Mouse (Mus musculus) cerebellum, adult 2 months (tissue): ENCODE data around the gene Saxo1. TPM values are rescaled to one million over a fixed set of nuclear protein-coding genes. Genes with fewer than 3 reads are reported as not detected.

ENCODE experiments used
- DNase-seq, 2 experiments: peaks; one replicate each; pipeline ENCODE4 v3.0.0; 2021
- H3K27ac ChIP-seq: fragments of 200-500 bp; 2 replicates; pipeline ENCODE4 v1.5.1; 2012; ENCODE audit warnings: low read length, control low read depth, inconsistent platforms; ENCODE audit not compliant: insufficient read depth
- H3K27me3 ChIP-seq: fragments of 200-500 bp; 2 replicates; pipeline ENCODE4 v1.6.1; 2012; ENCODE audit warnings: inconsistent platforms, mild to moderate bottlenecking, low read length, moderate library complexity; ENCODE audit not compliant: control insufficient read depth, insufficient read depth
- H3K4me1 ChIP-seq: fragments of 200-500 bp; 2 replicates; pipeline ENCODE4 v1.6.1; 2011; ENCODE audit warnings: low read length; ENCODE audit not compliant: control insufficient read depth, insufficient read depth
- H3K4me3 ChIP-seq: fragments of 200-500 bp; replicated peaks from 2 replicates; pipeline ENCODE3; 2011; ENCODE audit warnings: mild to moderate bottlenecking, low read depth, low read length, control low read depth; ENCODE audit not compliant: insufficient read depth
- CTCF ChIP-seq: fragments of 200-500 bp; IDR thresholded peaks from 2 replicates; pipeline ENCODE4 v1.5.1; 2011; ENCODE audit warnings: low read depth, mild to moderate bottlenecking, control low read depth, low read length, moderate library complexity, borderline replicate concordance; ENCODE audit not compliant: insufficient read depth
- POLR2A ChIP-seq: fragments of 200-500 bp; IDR thresholded peaks from 2 replicates; pipeline ENCODE4 v1.6.1; 2011; ENCODE audit warnings: low read length, control low read depth, borderline replicate concordance; ENCODE audit not compliant: insufficient read depth
- WGBS: fragments of 180-500 bp; shearing (Covaris S2); methylation state at CpG from one replicate; pipeline ENCODE4 v1.1.7; 2018; 5-methylcytosine and 5-hydroxymethylcytosine counted together
- polyA plus RNA-seq: library from polyadenylated mRNA; depleted of rRNA; stranded (reverse); fragments of >200 nt; gene quantifications from 2 replicates; pipeline ENCODE4 v1.2.3, GENCODE M21; 2012

The Saxo1 gene
- polyA plus RNA-seq, 1 experiment = not detected

GRCm38 (mm10) chr4:86486491-86486890 lies 71.6 kb downstream of the Saxo1 start:
- DNase-seq = no peak
- WGBS = 90% methylated on average over 4 of the region's 4 CpGs
- TF ChIP-seq CTCF = no peak
- no peak for TF ChIP-seq POLR2A
- no peaks in the 10 kb centered on the region for H3K27me3 ChIP-seq
- no peaks in the 10 kb centered on the region for H3K4me1 ChIP-seq
- H3K27ac ChIP-seq = no peak overlapping the region
- H3K4me3 ChIP-seq = no peak overlapping the region

- no peak overlapping the region for H3K27ac ChIP-seq
- no peak for DNase-seq
- TF ChIP-seq CTCF (no peak), POLR2A (no peak)
- H3K4me1 ChIP-seq = no peaks in the 10 kb centered on the region
- no peaks in the 10 kb centered on the region for H3K27me3 ChIP-seq
- 81% methylated on average over 6 of the region's 6 CpGs for WGBS
- H3K4me3 ChIP-seq = no peak overlapping the region
Observed at GRCm38 (mm10) chr4:86485052-86485451, 73.1 kb downstream of the Saxo1 start.

- H3K27ac ChIP-seq = no peak overlapping the region
- 66% methylated on average over 8 of the region's 8 CpGs for WGBS
- no peak for DNase-seq
Observed at GRCm38 (mm10) chr4:86483686-86484085, 74.4 kb downstream of the Saxo1 start.

DNA sequence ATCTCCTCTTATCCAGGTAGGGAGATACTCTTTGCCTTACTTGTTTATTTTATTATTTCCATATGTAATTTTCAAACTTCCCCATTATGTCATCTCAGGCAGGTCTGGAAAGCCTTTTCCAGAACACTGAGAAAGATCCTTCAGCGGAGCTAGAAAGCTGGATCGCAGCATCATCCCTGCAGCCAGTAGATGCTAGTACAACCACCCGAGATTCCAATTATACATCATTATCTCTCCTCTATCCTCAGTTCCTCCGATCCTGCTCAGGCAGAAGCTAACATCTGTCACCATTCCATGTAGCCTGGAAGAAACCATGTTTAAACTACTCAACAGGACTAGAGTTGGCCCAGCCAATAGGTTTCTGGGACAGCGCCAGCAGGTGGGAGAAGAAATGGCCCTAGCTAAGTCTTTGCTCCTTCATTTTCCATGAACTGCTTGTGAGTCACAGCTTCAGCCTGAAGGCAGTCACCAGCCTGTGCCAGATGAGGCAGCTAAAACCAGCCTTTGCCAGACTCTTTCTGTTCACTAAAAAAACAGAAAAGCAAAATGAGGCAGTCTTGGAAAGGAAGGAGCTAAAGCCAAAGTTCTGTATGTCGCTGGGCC lies 75.0 kb downstream of the Saxo1 start:
- WGBS = 57% methylated on average over 6 of the region's 6 CpGs
- Histone ChIP-seq H3K27ac (no peak overlapping the region), H3K4me1 (no peaks in the 10 kb centered on the region), H3K4me3 (no peak overlapping the region), H3K27me3 (no peaks in the 10 kb centered on the region)
- no peak for DNase-seq
- TF ChIP-seq POLR2A = no peak
- no peak for TF ChIP-seq CTCF

More at GRCm38 (mm10) chr4:86483686-86484085, 74.4 kb downstream of the Saxo1 start:
- H3K27me3 ChIP-seq = no peaks in the 10 kb centered on the region
- TF ChIP-seq CTCF = no peak
- TF ChIP-seq POLR2A = no peak
- H3K4me3 ChIP-seq = no peak overlapping the region
- H3K4me1 ChIP-seq = no peaks in the 10 kb centered on the region

DNA sequence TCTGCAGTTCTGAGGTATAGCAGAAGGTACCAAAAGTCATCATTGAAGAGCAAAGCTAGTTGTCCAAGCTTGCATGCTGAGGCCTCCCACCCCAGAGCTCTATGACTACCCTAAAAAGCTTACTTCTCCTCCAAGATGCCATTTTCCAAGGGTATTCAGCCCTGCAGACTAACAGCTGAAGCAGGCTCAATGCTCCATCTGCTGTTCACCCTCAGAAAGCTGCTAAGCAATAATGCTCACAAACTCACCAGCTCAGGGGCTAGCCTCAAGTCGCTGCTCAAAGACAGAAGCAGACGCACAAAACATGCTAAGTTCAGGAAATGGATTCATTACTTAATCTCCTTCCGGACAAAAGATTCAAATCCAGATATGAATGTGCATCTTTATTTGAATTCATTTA lies 77.2 kb downstream of the Saxo1 start:
- no peak overlapping the region for H3K4me3 ChIP-seq
- no peaks in the 10 kb centered on the region for H3K27me3 ChIP-seq
- WGBS = 81% methylated on average over 3 of the region's 3 CpGs
- TF ChIP-seq POLR2A (no peak), CTCF (no peak)
- DNase-seq = no peak
- H3K4me1 ChIP-seq = no peaks in the 10 kb centered on the region
- H3K27ac ChIP-seq = no peak overlapping the region

DNA sequence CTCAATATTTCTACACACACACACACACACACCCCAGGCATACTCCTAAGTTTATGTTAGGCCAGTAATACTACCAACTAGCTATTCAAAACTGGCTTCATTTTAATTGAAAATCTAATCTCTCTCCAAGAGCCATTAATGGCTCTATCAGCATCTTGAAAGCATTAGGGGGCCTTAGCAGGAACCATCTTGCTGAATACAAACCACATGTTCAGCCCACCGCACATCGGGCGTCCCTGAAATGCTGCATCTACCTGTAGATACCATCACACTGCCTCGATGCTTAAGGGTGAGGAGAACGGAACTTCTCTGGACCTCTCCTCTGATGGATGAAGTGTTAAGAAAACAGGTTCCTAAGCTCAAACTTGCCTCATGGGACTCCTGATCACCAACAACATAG lies 93.3 kb downstream of the Saxo1 start:
- Histone ChIP-seq H3K27me3 (no peaks in the 10 kb centered on the region), H3K27ac (no peak overlapping the region), H3K4me3 (no peak overlapping the region), H3K4me1 (no peaks in the 10 kb centered on the region)
- TF ChIP-seq CTCF = no peak
- TF ChIP-seq POLR2A = no peak
- WGBS = 93% methylated on average over 5 of the region's 5 CpGs
- no peak for DNase-seq

DNA sequence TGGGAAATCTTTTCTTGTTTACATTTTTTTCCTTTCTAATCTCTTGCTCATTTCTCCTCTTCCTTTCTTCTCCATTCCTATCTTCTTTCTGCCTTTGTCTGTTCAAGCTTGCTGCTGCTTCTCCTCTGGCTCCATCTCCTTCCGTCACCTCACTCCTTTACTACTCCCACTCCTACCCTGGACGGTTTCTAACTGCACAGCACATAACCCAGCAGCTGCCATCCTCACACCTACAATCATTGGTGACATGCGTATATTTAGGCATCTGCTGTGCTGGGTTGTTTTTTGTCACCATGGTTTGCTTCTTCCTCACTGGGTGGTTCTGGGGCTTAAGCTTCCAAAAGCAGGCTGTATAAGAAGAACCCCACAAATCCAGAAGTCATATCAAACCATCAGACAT lies 107.7 kb downstream of the Saxo1 start:
- H3K27me3 ChIP-seq = no peaks in the 10 kb centered on the region
- no peak for TF ChIP-seq POLR2A
- TF ChIP-seq CTCF = no peak
- H3K4me1 ChIP-seq = no peaks in the 10 kb centered on the region
- WGBS = 86% methylated on average over 3 of the region's 3 CpGs
- no peak overlapping the region for H3K4me3 ChIP-seq
- DNase-seq = no peak
- H3K27ac ChIP-seq = no peak overlapping the region

GRCm38 (mm10) chr4:86436336-86436735 lies 121.8 kb downstream of the Saxo1 start:
- no peaks in the 10 kb centered on the region for H3K27me3 ChIP-seq
- WGBS = 90% methylated on average over 3 of the region's 3 CpGs
- no peak overlapping the region for H3K4me3 ChIP-seq
- H3K27ac ChIP-seq = no peak overlapping the region
- TF ChIP-seq POLR2A (no peak), CTCF (no peak)
- H3K4me1 ChIP-seq = no peaks in the 10 kb centered on the region
- DNase-seq = no peak
